In the genomic region with DNA sequence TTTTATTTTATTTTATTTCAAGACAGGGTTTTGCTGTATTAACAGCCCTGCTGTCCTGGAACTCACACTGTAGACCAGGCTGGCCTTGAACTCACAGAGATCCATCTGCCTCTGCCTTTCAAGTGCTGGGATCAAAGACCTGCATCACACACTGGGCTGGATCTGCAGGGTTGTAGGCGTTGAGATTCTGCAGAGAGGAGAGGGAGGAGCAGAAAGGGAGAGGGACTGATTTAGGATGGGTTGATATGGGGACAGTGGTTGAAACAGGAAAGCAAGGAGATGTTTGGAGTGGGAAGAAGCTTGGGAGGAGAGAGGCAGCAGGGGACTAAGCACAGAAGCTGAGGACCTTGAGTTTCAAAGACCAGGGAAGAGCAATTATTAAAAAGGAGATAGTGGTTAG, we compare ENCODE assay signal across 26 mouse cellular contexts. TPM values are rescaled to one million over a fixed set of nuclear protein-coding genes. Genes with fewer than 3 reads are reported as not detected.
DNase-seq lines count a peak whose midpoint lies in the region; TF ChIP-seq lines count a peak whose summit lies in the region.
"Had no signal": no experiment of that assay in that cellular context is flagged by ENCODE, and none has a peak within 500 bp of the region (broad histone marks: within the 10 kb centered on the region; RNA-seq: fewer than 3 reads in every experiment).

No protein-coding gene starts in this region.

- no peaks in the 10 kb centered on the region for H3K9me3 ChIP-seq in embryonic facial prominence, embryonic 10.5 days
- H3K9me3 ChIP-seq: embryonic facial prominence, embryonic 13.5 days; embryonic facial prominence, embryonic 15.5 days; forebrain, embryonic 10.5 days; forebrain, embryonic 12.5 days; G1E had no signal

- 63% methylated on average over 1 of the region's 1 CpGs for WGBS in embryonic facial prominence, embryonic 10.5 days
- 62% methylated on average over 1 of the region's 1 CpGs for WGBS in kidney, adult 2 months

- 0 out of 2 replicates have a peak overlapping the region, but pooled peaks have one; percentile 2 for H3K27ac ChIP-seq in embryonic facial prominence, embryonic 10.5 days (replicated peaks)
- H3K27ac ChIP-seq in kidney, adult 2 months (ENCODE audit: insufficient read depth, low read depth, low read length), result no peak overlapping the region
- H3K27ac ChIP-seq: embryonic facial prominence, embryonic 13.5 days; embryonic facial prominence, embryonic 15.5 days; forebrain, embryonic 12.5 days had no signal

- TF ChIP-seq POLR2A in kidney, adult 2 months (IDR thresholded peaks at IDR 0.05; ENCODE audit: low read depth, low read length), result no peak

- TF ChIP-seq CTCF in kidney, adult 2 months (conservative IDR thresholded peaks at IDR 0.05; ENCODE audit: insufficient read depth, insufficient read length, low read depth, low read length), result no peak

- H3K4me1 ChIP-seq in embryonic facial prominence, embryonic 10.5 days, result peaks cover 8% of the 10 kb centered on the region
- no peaks in the 10 kb centered on the region for H3K4me1 ChIP-seq in kidney, adult 2 months (ENCODE audit: control insufficient read depth, insufficient read depth, low read length)
- H3K4me1 ChIP-seq: embryonic facial prominence, embryonic 15.5 days had no signal

- H3K27me3 ChIP-seq in embryonic facial prominence, embryonic 10.5 days (replicated peaks; ENCODE audit: low read depth, poor library complexity, severe bottlenecking), result no peaks in the 10 kb centered on the region
- H3K27me3 ChIP-seq in kidney, adult 2 months (replicated peaks; ENCODE audit: control insufficient read depth, insufficient read depth, low read length), result no peaks in the 10 kb centered on the region
- H3K27me3 ChIP-seq: CH12.LX; embryonic facial prominence, embryonic 13.5 days; embryonic facial prominence, embryonic 15.5 days; forebrain, embryonic 12.5 days; Patski had no signal

- no peaks in the 10 kb centered on the region for H3K36me3 ChIP-seq in embryonic facial prominence, embryonic 10.5 days (replicated peaks)
- H3K36me3 ChIP-seq in kidney, adult 2 months (ENCODE audit: control insufficient read depth, insufficient read depth, low read length), result no peaks in the 10 kb centered on the region
- H3K36me3 ChIP-seq: embryonic facial prominence, embryonic 13.5 days; embryonic facial prominence, embryonic 15.5 days; forebrain, embryonic 10.5 days; forebrain, embryonic 12.5 days; G1E had no signal

- no peak overlapping the region for H3K4me3 ChIP-seq in embryonic facial prominence, embryonic 10.5 days
- no peak overlapping the region for H3K4me3 ChIP-seq in kidney, adult 2 months (ENCODE audit: insufficient read depth, low read depth, low read length)
- H3K4me3 ChIP-seq: embryonic facial prominence, embryonic 13.5 days; embryonic facial prominence, embryonic 15.5 days; erythroblast, embryonic 14.5 days; forebrain, embryonic 10.5 days; forebrain, embryonic 12.5 days had no signal

- peak; percentile 53 to 79 for DNase-seq in adrenal gland, adult (ENCODE audit: inconsistent age in 2 of 2, low spot score in 1 of 2)
- no peak for DNase-seq in adrenal gland, adult 18-20 months (ENCODE audit: low spot score in 2 of 2)
- peak; percentile 34 for DNase-seq in adrenal gland, adult 8-10 months
- no peak for DNase-seq in adrenal gland, postnatal 25 days
- peak; percentile 30 for DNase-seq in adrenal gland, postnatal 10 days
- DNase-seq in embryonic facial prominence, embryonic 10.5 days (ENCODE audit: low spot score), result no peak
- no peak for DNase-seq in kidney, adult 2 months
- no peak for DNase-seq in gastrocnemius, postnatal 4 days (ENCODE audit: low spot score in 2 of 2)
- DNase-seq: B cell, adult 2 months; cerebellum, adult 11-12 months; cerebellum, adult 2 months; cerebellum, adult 9-10 months; cerebellum, postnatal 10 days; cerebellum, postnatal 25 days had no signal

RNA-seq across cellular contexts. Expression of gene Cpa4, which starts 8.4 kb away (rescaled TPM):
- total RNA-seq in adrenal gland, adult 18-20 months (2021), result 1 to 10 TPM; 1.4 to 1.7 TPM
- 1 to 10 TPM; 1.3 to 3.0 (median 2.0) TPM for total RNA-seq in adrenal gland, adult 8-10 months (2022)
- 1.2 and 1.7 TPM in 2 replicates for total RNA-seq in adrenal gland, postnatal 25 days (2021)
- total RNA-seq in adrenal gland, postnatal 10 days (2021), result 1 to 10 TPM; 1.4 to 1.7 TPM
- polyA plus RNA-seq in embryonic facial prominence, embryonic 10.5 days (2016; fragmentation: Nextera tagmentation; extraction: Ambion mirVana), result 0.85 and 1.1 TPM in 2 replicates
- not detected in 2 replicates for polyA plus RNA-seq in kidney, adult 2 months (2012; rRNA removed)
- 1 to 10 TPM; 1.7 to 2.0 TPM for total RNA-seq in gastrocnemius, postnatal 4 days (2021)
- total RNA-seq: CH12.LX had no signal
- polyA plus RNA-seq: CD4-positive, CD25-positive, alpha-beta regulatory T cell, adult 4 months; erythroblast, embryonic 14.5 days; G1E; Patski had no signal

RNA-seq across cellular contexts. Expression of gene Cpa2, which starts 18.3 kb away (rescaled TPM):
- under 1 TPM; 0.43 to 0.74 TPM for total RNA-seq in adrenal gland, adult 18-20 months (2021)
- total RNA-seq in adrenal gland, adult 8-10 months (2022), result 1 to 10 TPM in 3 of 4 experiments, under 1 TPM in 1; 0.64 to 3.3 (median 1.0) TPM
- total RNA-seq in adrenal gland, postnatal 25 days (2021), result 0.52 and 0.90 TPM in 2 replicates
- total RNA-seq in adrenal gland, postnatal 10 days (2021), result 1 to 10 TPM in 1 of 2 experiments, under 1 TPM in 1; 0.90 to 2.8 TPM
- polyA plus RNA-seq in embryonic facial prominence, embryonic 10.5 days (2016; fragmentation: Nextera tagmentation; extraction: Ambion mirVana), result 18.9 and 22.0 TPM in 2 replicates
- polyA plus RNA-seq in kidney, adult 2 months (2012; rRNA removed), result 0.14 TPM in 1 of 2 replicates, not detected in the other
- 1 to 10 TPM; 4.2 to 4.4 TPM for total RNA-seq in gastrocnemius, postnatal 4 days (2021)
- total RNA-seq: CH12.LX, G1E had no signal
- polyA plus RNA-seq: erythroblast, embryonic 14.5 days; G1E; Patski had no signal

RNA-seq across cellular contexts. Expression of gene Ssmem1, which starts 50.1 kb away (rescaled TPM):
- total RNA-seq in adrenal gland, adult 18-20 months (2021), result under 1 TPM in 1 of 2 experiments, not detected in 1; 0.22 TPM
- total RNA-seq in adrenal gland, adult 8-10 months (2022), result under 1 TPM in 3 of 4 experiments, not detected in 1; 0.24 to 0.92 (median 0.35) TPM
- total RNA-seq in adrenal gland, postnatal 25 days (2021), result 0.55 TPM in 1 of 2 replicates, not detected in the other
- under 1 TPM; 0.24 to 0.27 TPM for total RNA-seq in adrenal gland, postnatal 10 days (2021)
- 0.19 and 0.40 TPM in 2 replicates for polyA plus RNA-seq in embryonic facial prominence, embryonic 10.5 days (2016; fragmentation: Nextera tagmentation; extraction: Ambion mirVana)
- 0.09 TPM in 1 of 2 replicates, not detected in the other for polyA plus RNA-seq in kidney, adult 2 months (2012; rRNA removed)
- under 1 TPM; 0.49 to 0.74 TPM for total RNA-seq in gastrocnemius, postnatal 4 days (2021)
- polyA plus RNA-seq: activated CD4-positive, CD25-positive, alpha-beta regulatory T cell, adult 4 months; CD4-positive, CD25-positive, alpha-beta regulatory T cell, adult 4 months; embryonic facial prominence, embryonic 13.5 days; erythroblast, embryonic 14.5 days; forebrain, embryonic 16.5 days; frontal cortex, adult 2 months; G1E had no signal

RNA-seq across cellular contexts. Expression of gene Tmem209, which starts 50.1 kb away (rescaled TPM):
- 10 to 100 TPM; 15.3 to 19.5 TPM for total RNA-seq in adrenal gland, adult 18-20 months (2021)
- total RNA-seq in adrenal gland, adult 8-10 months (2022), result 10 to 100 TPM; 24.4 to 32.6 (median 28.6) TPM
- 25.9 and 28.9 TPM in 2 replicates for total RNA-seq in adrenal gland, postnatal 25 days (2021)
- 10 to 100 TPM; 20.2 to 24.3 TPM for total RNA-seq in adrenal gland, postnatal 10 days (2021)
- 41.3 and 45.7 TPM in 2 replicates for polyA plus RNA-seq in embryonic facial prominence, embryonic 10.5 days (2016; fragmentation: Nextera tagmentation; extraction: Ambion mirVana)
- polyA plus RNA-seq in kidney, adult 2 months (2012; rRNA removed), result 27.3 and 35.2 TPM in 2 replicates
- 10 to 100 TPM; 15.7 to 16.4 TPM for total RNA-seq in gastrocnemius, postnatal 4 days (2021)

RNA-seq across cellular contexts. Expression of gene Cpa5, which starts 51.1 kb away (rescaled TPM):
- not detected for total RNA-seq in adrenal gland, adult 18-20 months (2021)
- not detected for total RNA-seq in adrenal gland, adult 8-10 months (2022)
- not detected in 2 replicates for total RNA-seq in adrenal gland, postnatal 25 days (2021)
- not detected for total RNA-seq in adrenal gland, postnatal 10 days (2021)
- polyA plus RNA-seq in embryonic facial prominence, embryonic 10.5 days (2016; fragmentation: Nextera tagmentation; extraction: Ambion mirVana), result 0.36 and 0.41 TPM in 2 replicates
- polyA plus RNA-seq in kidney, adult 2 months (2012; rRNA removed), result not detected in 2 replicates
- 1 to 10 TPM; 1.6 to 1.9 TPM for total RNA-seq in gastrocnemius, postnatal 4 days (2021)
- total RNA-seq: CH12.LX, G1E had no signal
- polyA plus RNA-seq: activated CD4-positive, CD25-positive, alpha-beta regulatory T cell, adult 4 months; CD4-positive, CD25-positive, alpha-beta regulatory T cell, adult 4 months; cerebellum, adult 2 months; erythroblast, embryonic 14.5 days; forebrain, embryonic 16.5 days; frontal cortex, adult 2 months; G1E had no signal

Comparison
In these comparisons a context has a peak if more than half of its experiments do, and no peak if none do; other contexts are left out.
1. DNase-seq: peak in adrenal gland, adult (2 of 2), adrenal gland, adult 8-10 months (single experiment) and adrenal gland, postnatal 10 days (single experiment); none in adrenal gland, adult 18-20 months (0 of 2), adrenal gland, postnatal 25 days (single experiment), embryonic facial prominence, embryonic 10.5 days (single experiment), kidney, adult 2 months (single experiment) and gastrocnemius, postnatal 4 days (0 of 2).